Mouse (Mus musculus): ENCODE data around the gene Siah1b. TPM values are rescaled to one million over a fixed set of nuclear protein-coding genes. Genes with fewer than 3 reads are reported as not detected.

Siah1b gene
- polyA plus RNA-seq, 1 experiment from 2014 or later = 7.9 TPM

DNA sequence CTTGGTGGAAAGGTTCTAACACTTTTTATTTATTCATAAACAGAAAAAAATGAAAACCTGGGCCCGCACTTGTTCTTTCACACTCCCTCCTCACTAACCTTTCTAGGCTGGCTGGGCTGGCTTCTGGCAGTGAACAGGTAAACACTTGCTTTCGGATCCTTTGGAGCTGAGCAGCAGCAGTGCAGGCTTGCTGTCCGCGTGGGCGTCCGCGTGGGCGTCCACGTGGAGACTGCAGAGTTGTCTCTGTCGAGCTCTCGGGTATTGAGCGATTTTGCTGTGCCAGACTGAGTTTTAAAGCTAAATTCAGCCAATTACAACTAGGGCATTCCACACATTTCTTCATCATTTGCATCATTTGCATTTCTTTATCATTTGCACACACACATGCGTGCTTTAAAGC is 34.2 kb downstream of the Siah1b start:
- Histone ChIP-seq H3K27ac (ENCODE audit: low read length) (no peak overlapping the region), H3K4me3 (ENCODE audit: low read depth, low read length) (no peak overlapping the region)
- WGBS = 48% methylated on average over 13 of the region's 13 CpGs

DNA sequence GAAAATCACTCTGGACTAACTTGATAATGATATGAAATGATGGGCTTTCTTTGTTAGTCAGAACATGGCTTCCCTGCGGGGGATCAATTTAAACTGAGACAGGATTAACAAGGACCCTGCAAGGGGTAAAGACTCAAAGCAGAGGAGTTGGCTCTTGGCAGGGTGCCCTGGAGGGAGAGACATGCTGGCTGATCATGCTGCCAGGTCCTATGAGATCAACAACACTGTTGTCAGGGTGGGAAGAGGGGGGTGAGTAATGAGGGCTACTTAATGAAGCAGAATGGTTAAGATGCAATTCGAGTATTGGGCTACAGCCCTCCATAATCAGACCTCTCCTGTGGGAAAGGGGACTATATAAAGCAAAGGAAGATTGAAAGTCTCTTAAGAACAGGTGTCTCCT is 37.4 kb downstream of the Siah1b start:
- H3K27me3 ChIP-seq (replicated peaks; ENCODE audit: insufficient read depth, low read length) = no peaks in the 10 kb centered on the region
- H3K4me1 ChIP-seq (ENCODE audit: insufficient read depth, low read depth, low read length) = no peaks in the 10 kb centered on the region
- no peak overlapping the region for H3K4me2 ChIP-seq (replicated peaks; ENCODE audit: low read depth, low read length)
- no peaks in the 10 kb centered on the region for H3K9me3 ChIP-seq (ENCODE audit: low read length)
- TF ChIP-seq EP300 (IDR thresholded peaks at IDR 0.05) (no peak), CTCF (IDR thresholded peaks at IDR 0.05) (no peak)
- 50% methylated on average over 2 of the region's 2 CpGs for WGBS
- H3K4me3 ChIP-seq (ENCODE audit: low read depth, low read length) = no peak overlapping the region
- ATAC-seq (no peak), DNase-seq (ENCODE audit: low spot score) (no peak)
- H3K27ac ChIP-seq (ENCODE audit: low read length) = no peak overlapping the region
- H3K36me3 ChIP-seq (ENCODE audit: insufficient read depth, low read length) = no peaks in the 10 kb centered on the region
- H3K9ac ChIP-seq (replicated peaks; ENCODE audit: low read depth) = no peak overlapping the region

More for the DNA sequence above, 34.2 kb downstream of the Siah1b start:
- no peak for DNase-seq (ENCODE audit: low spot score)
- no peaks in the 10 kb centered on the region for H3K9me3 ChIP-seq (ENCODE audit: low read length)
- no peaks in the 10 kb centered on the region for H3K4me1 ChIP-seq (ENCODE audit: insufficient read depth, low read depth, low read length)
- H3K4me2 ChIP-seq (replicated peaks; ENCODE audit: low read depth, low read length) = no peak overlapping the region
- H3K27me3 ChIP-seq (replicated peaks; ENCODE audit: insufficient read depth, low read length) = no peaks in the 10 kb centered on the region
- ATAC-seq = no peak
- no peak overlapping the region for H3K9ac ChIP-seq (replicated peaks; ENCODE audit: low read depth)
- TF ChIP-seq CTCF (IDR thresholded peaks at IDR 0.05) (no peak), EP300 (IDR thresholded peaks at IDR 0.05) (no peak)
- H3K36me3 ChIP-seq (ENCODE audit: insufficient read depth, low read length) = no peaks in the 10 kb centered on the region

DNA sequence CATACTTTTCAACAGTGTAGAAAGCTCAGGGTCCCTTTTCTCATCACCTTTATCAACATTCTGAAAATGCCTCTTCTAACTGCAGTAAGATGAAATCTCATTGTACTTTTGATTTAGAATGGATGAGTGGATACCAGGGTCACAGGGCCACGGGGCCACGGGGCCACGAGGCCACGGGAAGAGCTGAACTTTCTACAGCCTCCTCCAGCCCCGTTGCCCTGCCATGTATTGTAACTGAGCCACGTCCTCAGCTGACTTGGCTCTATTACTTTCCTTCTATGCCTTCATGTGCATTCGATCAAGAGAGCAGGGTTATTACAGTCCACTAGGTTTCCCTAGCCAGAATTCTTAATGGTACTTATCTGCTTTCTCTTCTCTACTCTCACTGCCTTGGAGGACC is 40.4 kb downstream of the Siah1b start:
- Histone ChIP-seq H3K9me3 (ENCODE audit: low read length) (no peaks in the 10 kb centered on the region), H3K4me1 (ENCODE audit: insufficient read depth, low read depth, low read length) (no peaks in the 10 kb centered on the region), H3K27ac (ENCODE audit: low read length) (no peak overlapping the region), H3K4me3 (ENCODE audit: low read depth, low read length) (no peak overlapping the region), H3K36me3 (ENCODE audit: insufficient read depth, low read length) (no peaks in the 10 kb centered on the region), H3K9ac (replicated peaks; ENCODE audit: low read depth) (no peak overlapping the region), H3K27me3 (replicated peaks; ENCODE audit: insufficient read depth, low read length) (no peaks in the 10 kb centered on the region), H3K4me2 (replicated peaks; ENCODE audit: low read depth, low read length) (no peak overlapping the region)
- WGBS = 80% methylated on average over 7 of the region's 7 CpGs
- ATAC-seq (no peak), DNase-seq (ENCODE audit: low spot score) (no peak)
- TF ChIP-seq CTCF (IDR thresholded peaks at IDR 0.05) = no peak

DNA sequence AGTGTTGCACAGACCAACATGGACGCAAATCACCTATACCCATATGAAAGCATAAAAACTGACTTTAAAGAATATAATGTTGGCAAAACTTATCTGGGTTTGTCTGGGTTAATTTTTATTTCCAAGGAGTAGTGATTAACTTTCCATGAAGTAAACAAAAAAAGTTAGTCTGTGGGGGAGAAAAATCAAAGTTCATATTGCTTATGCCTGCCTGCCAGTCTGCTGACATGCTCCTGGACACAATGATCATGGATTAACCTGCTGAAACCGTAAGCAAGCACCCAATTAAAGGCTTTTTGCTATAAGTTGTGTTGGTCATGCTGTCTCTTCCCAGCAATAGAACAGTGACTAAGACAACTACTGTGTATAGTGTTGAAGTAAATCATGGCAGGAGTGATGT is 40.9 kb downstream of the Siah1b start:
- Histone ChIP-seq H3K4me2 (replicated peaks; ENCODE audit: low read depth, low read length) (no peak overlapping the region), H3K4me3 (ENCODE audit: low read depth, low read length) (no peak overlapping the region), H3K4me1 (ENCODE audit: insufficient read depth, low read depth, low read length) (no peaks in the 10 kb centered on the region), H3K27me3 (replicated peaks; ENCODE audit: insufficient read depth, low read length) (no peaks in the 10 kb centered on the region), H3K9ac (replicated peaks; ENCODE audit: low read depth) (no peak overlapping the region), H3K9me3 (ENCODE audit: low read length) (no peaks in the 10 kb centered on the region), H3K36me3 (ENCODE audit: insufficient read depth, low read length) (no peaks in the 10 kb centered on the region), H3K27ac (ENCODE audit: low read length) (no peak overlapping the region)
- DNase-seq (ENCODE audit: low spot score) (no peak), ATAC-seq (no peak)
- no peak for TF ChIP-seq CTCF (IDR thresholded peaks at IDR 0.05)
- TF ChIP-seq EP300 (IDR thresholded peaks at IDR 0.05) = no peak
- WGBS = 82% methylated on average over 2 of the region's 2 CpGs

DNA sequence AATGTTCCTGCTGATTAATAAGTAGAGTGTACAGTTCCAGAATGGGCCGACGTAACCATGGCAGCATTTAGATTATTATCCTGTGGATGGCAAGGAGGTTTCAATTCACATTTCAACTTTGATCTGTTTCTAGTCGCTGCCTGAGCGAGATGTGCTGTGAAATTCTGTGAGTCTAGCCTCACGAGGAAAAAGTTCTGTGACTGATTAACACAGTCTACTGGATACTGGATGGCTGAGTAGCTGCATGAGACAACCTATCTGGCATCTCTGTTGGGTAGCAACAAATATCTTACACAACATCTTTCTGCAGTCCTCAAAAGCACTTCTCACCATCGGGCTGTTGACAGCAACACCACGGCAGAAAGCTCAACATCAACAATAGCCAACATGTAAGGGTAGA is 43.8 kb downstream of the Siah1b start:
- no peak for DNase-seq (ENCODE audit: low spot score)
- H3K4me2 ChIP-seq (replicated peaks; ENCODE audit: low read depth, low read length) = no peak overlapping the region

DNA sequence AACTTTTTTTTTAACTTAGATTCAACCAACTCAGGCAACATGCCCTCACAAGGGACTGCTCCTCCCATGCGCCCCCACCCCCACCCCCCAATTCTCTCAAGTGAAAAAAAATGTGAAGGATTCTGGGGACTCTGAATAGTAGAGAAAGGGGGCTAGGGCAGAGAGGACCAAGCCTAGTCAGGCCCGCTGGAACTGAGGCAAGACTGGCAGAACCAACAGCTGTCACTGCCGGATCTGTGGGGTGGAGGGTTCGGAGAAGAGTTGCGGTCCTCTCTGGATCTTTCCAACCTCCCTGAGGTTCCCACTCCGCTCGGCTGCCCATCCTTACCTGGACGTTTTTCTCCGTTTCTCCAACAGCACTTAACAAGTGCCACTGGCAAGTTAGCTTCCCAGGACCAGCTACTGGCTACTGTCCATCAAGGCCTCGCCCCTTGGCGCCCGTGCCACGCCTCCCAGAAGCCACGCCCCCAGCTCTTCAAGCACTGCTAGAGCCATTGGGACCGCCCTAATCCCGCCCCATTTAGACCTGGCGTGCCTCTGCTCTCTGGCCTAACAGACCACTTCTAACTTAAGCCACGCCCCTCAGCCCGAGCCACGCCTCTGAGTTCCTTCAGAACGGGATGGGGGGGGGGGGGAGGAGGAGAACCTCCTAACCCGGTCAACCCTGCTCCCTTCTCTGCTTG is 48.5 kb downstream of the Siah1b start, which contains the start of gene Car5b:
Gene Car5b, minus strand, starts transcription at position 391 of the 683 bp plus-strand sequence.
- no peaks in the 10 kb centered on the region for H3K9me3 ChIP-seq (ENCODE audit: low read length)
- H3K27ac ChIP-seq (ENCODE audit: low read length) = no peak within 1 kb of the TSS
- no peak within 1 kb of the TSS for H3K9ac ChIP-seq (replicated peaks; ENCODE audit: low read depth)
- H3K4me1 ChIP-seq (ENCODE audit: insufficient read depth, low read depth, low read length) = no peaks in the 10 kb centered on the region
- DNase-seq (ENCODE audit: low spot score) = peak; percentile 92
- TF ChIP-seq EP300 (IDR thresholded peaks at IDR 0.05) (no peak), CTCF (IDR thresholded peaks at IDR 0.05) (no peak)
- no peaks in the 10 kb centered on the region for H3K27me3 ChIP-seq (replicated peaks; ENCODE audit: insufficient read depth, low read length)
- H3K4me3 ChIP-seq (ENCODE audit: low read depth, low read length) = peak within 1 kb of the TSS; percentile 29
- H3K4me2 ChIP-seq (replicated peaks; ENCODE audit: low read depth, low read length) = peak within 1 kb of the TSS; percentile 49
- no peaks in the 10 kb centered on the region for H3K36me3 ChIP-seq (ENCODE audit: insufficient read depth, low read length)
- 11% methylated on average over 16 of the region's 22 CpGs for WGBS
- peak; percentile 99 for ATAC-seq

More for the DNA sequence above, 43.8 kb downstream of the Siah1b start:
- ATAC-seq = no peak
- Histone ChIP-seq H3K27ac (ENCODE audit: low read length) (no peak overlapping the region), H3K9ac (replicated peaks; ENCODE audit: low read depth) (no peak overlapping the region), H3K4me3 (ENCODE audit: low read depth, low read length) (no peak overlapping the region), H3K36me3 (ENCODE audit: insufficient read depth, low read length) (no peaks in the 10 kb centered on the region), H3K27me3 (replicated peaks; ENCODE audit: insufficient read depth, low read length) (no peaks in the 10 kb centered on the region), H3K9me3 (ENCODE audit: low read length) (no peaks in the 10 kb centered on the region), H3K4me1 (ENCODE audit: insufficient read depth, low read depth, low read length) (no peaks in the 10 kb centered on the region)
- WGBS = 80% methylated on average over 7 of the region's 7 CpGs
- TF ChIP-seq EP300 (IDR thresholded peaks at IDR 0.05) (no peak), CTCF (IDR thresholded peaks at IDR 0.05) (no peak)

Other genes with a start within 250 kb of the Siah1b start
- 24.4 and 35.4 TPM in 2 replicates for gene Ap1s2, start 167.5 kb downstream of the Siah1b start, polyA plus RNA-seq (2015; fragmentation: Nextera tagmentation; extraction: Ambion mirVana)
- 30.5 and 32.8 TPM in 2 replicates for gene Zrsr2, start 117.8 kb downstream of the Siah1b start, polyA plus RNA-seq (2015; fragmentation: Nextera tagmentation; extraction: Ambion mirVana)
- gene Car5b, start 48.5 kb downstream of the Siah1b start, polyA plus RNA-seq (2015; fragmentation: Nextera tagmentation; extraction: Ambion mirVana) = 1.0 and 1.1 TPM in 2 replicates
- not detected in 2 replicates for gene Cltrn, start 12.3 kb upstream of the Siah1b start, polyA plus RNA-seq (2015; fragmentation: Nextera tagmentation; extraction: Ambion mirVana)
- 7.6 and 11.9 TPM in 2 replicates for gene Ace2, start 62.8 kb upstream of the Siah1b start, polyA plus RNA-seq (2015; fragmentation: Nextera tagmentation; extraction: Ambion mirVana)
- gene Bmx, start 181.7 kb upstream of the Siah1b start, polyA plus RNA-seq (2015; fragmentation: Nextera tagmentation; extraction: Ambion mirVana) = 2.5 and 2.7 TPM in 2 replicates
- 24.0 and 24.2 TPM in 2 replicates for gene Pir, start 192.9 kb upstream of the Siah1b start, polyA plus RNA-seq (2015; fragmentation: Nextera tagmentation; extraction: Ambion mirVana)

All from lung, postnatal 0 days (tissue).